Mouse (Mus musculus) layer of hippocampus, postnatal 14 days (tissue): ENCODE results near the gene Olfr527. TPM values are rescaled to one million over a fixed set of nuclear protein-coding genes. Genes with fewer than 3 reads are reported as not detected.

Experiments used
- DNase-seq, 2 experiments: peaks; one replicate each; pipeline ENCODE4 v3.0.0; 2021 to 2022; ENCODE audit warnings: low spot score in 2 of 2, mixed read lengths in 1 of 2
- long read RNA-seq, 2 experiments: library from polyadenylated mRNA; stranded (forward); transcript quantifications; one replicate each; pipeline ENCODE4 v2.0.0; 2021
- total RNA-seq, 2 experiments: library from RNA; stranded (reverse); gene quantifications; 2 replicates each; pipeline ENCODE4 v1.2.3; 2021

Olfr527 gene
- not detected for total RNA-seq
- long read RNA-seq, experiment 1 = 0 reads
- long read RNA-seq, experiment 2 = 0 reads

DNA sequence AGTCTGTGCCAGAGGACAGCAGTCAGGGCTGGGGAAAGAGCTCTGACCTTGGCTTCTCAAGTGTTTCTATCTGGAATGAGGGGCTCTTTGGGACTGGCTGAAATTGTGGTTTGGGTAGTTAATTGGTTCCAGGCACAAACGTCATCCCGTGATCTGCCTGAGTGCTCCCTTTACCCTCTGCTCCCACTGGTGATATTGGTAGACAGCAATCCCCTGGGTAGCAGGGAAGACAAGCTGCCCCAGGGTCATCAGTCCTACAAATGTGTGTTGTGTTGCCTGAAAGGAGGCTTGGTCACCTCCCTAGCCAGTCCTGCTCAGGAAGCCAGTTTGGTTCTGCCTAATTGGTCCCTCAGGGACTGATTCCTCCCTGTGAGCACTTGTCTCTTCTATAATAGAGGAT is at the start of gene Olfr527:
TSS of gene Olfr527 (plus strand) at position 301 of the 400 bp plus-strand sequence.
- DNase-seq = no peak

DNA sequence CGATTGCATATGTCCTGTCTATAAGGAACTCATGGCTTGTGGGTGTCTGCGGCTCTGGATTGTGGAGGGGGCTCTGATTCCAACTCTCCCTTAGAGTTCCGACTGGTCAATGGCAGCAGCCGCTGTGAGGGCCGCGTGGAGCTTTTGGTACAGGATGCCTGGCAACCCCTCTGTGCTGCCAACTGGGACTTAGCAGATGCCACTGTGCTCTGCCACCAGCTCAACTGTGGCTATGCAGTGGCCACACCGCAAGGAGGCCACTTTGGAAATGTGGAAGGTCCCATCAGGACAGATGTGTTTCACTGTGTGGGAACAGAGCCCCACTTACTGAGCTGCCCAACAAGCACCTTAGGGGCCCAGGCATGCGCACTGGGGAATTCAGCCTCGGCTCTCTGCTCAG is 38.1 kb upstream of the Olfr527 start:
- DNase-seq = no peak

GRCm38 (mm10) chr7:140296876-140297275 is 36.9 kb upstream of the Olfr527 start:
- DNase-seq = no peak

GRCm38 (mm10) chr7:140299416-140299815 is 34.4 kb upstream of the Olfr527 start:
- DNase-seq = no peak

- no peak for DNase-seq
Measured at GRCm38 (mm10) chr7:140319861-140320385, 13.9 kb upstream of the Olfr527 start.

GRCm38 (mm10) chr7:140320558-140320957 is 13.3 kb upstream of the Olfr527 start, which contains the start of gene Olfr525:
Olfr525 (plus strand) TSS chr7:140320858.
- no peak for DNase-seq

- no peak for DNase-seq
Measured at GRCm38 (mm10) chr7:140321135-140321534, 12.7 kb upstream of the Olfr527 start.

GRCm38 (mm10) chr7:140329766-140330304 is 4.0 kb upstream of the Olfr527 start:
- no peak for DNase-seq

GRCm38 (mm10) chr7:140361571-140361970 is 27.8 kb downstream of the Olfr527 start, which contains the start of gene Olfr60:
Olfr60 (minus strand) TSS chr7:140361671.
- DNase-seq = no peak

GRCm38 (mm10) chr7:140374300-140374699 is 40.5 kb downstream of the Olfr527 start:
- DNase-seq = no peak

- no peak for DNase-seq
Measured at GRCm38 (mm10) chr7:140376231-140376630, 42.4 kb downstream of the Olfr527 start, which contains the start of gene Olfr530. Olfr530 (minus strand) TSS chr7:140376331.

DNA sequence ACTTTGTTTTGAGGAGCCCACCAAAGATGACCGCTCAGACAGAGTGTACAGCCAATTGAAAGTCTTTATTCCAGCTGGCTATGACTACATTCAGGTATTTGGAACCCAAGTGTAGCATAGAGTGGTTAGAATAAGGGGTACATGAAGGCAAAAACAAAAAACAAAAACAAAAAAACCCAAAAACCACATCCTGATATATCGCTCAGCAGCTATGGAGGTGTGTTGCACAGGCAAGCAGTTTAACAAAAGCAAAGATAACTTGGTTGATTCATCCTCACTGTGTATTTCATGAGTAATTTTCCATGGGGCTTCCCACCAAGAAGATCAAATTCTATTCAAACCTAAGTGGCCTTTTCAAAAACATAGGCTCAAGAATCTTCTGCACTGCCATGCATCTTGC is 43.1 kb downstream of the Olfr527 start:
- no peak for DNase-seq

Other genes with a start within 250 kb of the Olfr527 start
- gene Prap1, start 240.6 kb upstream of the Olfr527 start, total RNA-seq = not detected
- gene Fuom, start 231.6 kb upstream of the Olfr527 start, total RNA-seq = 10 to 100 TPM; 37.6 to 37.8 TPM
- 1 to 10 TPM; 3.8 to 6.1 TPM for gene Paox, start 218.2 kb upstream of the Olfr527 start, total RNA-seq
- gene Echs1, start 217.5 kb upstream of the Olfr527 start, total RNA-seq = 10 to 100 TPM; 52.6 to 56.0 TPM
- gene Mtg1, start 196.5 kb upstream of the Olfr527 start, total RNA-seq = 10 to 100 TPM; 21.8 to 23.6 TPM
- 100 to 1,000 TPM; 192 to 199 TPM for gene Sprn, start 179.1 kb upstream of the Olfr527 start, total RNA-seq
- not detected for gene Olfr522, start 169.3 kb upstream of the Olfr527 start, total RNA-seq
- gene Olfr523, start 160.8 kb upstream of the Olfr527 start, total RNA-seq = under 1 TPM; 0.12 to 0.24 TPM
- not detected for gene Olfr524, start 128.1 kb upstream of the Olfr527 start, total RNA-seq
- gene Cd163l1, start 115.8 kb upstream of the Olfr527 start, total RNA-seq = under 1 TPM; 0.85 to 0.98 TPM
- under 1 TPM; 0.23 to 0.33 TPM for gene 5830411N06Rik, start 86.7 kb upstream of the Olfr527 start, total RNA-seq
- not detected for gene Olfr525, start 13.2 kb upstream of the Olfr527 start, total RNA-seq
- gene Olfr60, start 27.7 kb downstream of the Olfr527 start, total RNA-seq = not detected
- gene Olfr530, start 42.3 kb downstream of the Olfr527 start, total RNA-seq = not detected
- gene Olfr531, start 68.9 kb downstream of the Olfr527 start, total RNA-seq = not detected
- gene Olfr532, start 87.6 kb downstream of the Olfr527 start, total RNA-seq = not detected
- gene Olfr533, start 129.4 kb downstream of the Olfr527 start, total RNA-seq = not detected
- under 1 TPM; 0.12 to 0.23 TPM for gene Olfr535, start 150.2 kb downstream of the Olfr527 start, total RNA-seq
- not detected for gene Olfr536, start 173.4 kb downstream of the Olfr527 start, total RNA-seq
- not detected for gene Olfr538, start 233.9 kb downstream of the Olfr527 start, total RNA-seq